In the genomic region with DNA sequence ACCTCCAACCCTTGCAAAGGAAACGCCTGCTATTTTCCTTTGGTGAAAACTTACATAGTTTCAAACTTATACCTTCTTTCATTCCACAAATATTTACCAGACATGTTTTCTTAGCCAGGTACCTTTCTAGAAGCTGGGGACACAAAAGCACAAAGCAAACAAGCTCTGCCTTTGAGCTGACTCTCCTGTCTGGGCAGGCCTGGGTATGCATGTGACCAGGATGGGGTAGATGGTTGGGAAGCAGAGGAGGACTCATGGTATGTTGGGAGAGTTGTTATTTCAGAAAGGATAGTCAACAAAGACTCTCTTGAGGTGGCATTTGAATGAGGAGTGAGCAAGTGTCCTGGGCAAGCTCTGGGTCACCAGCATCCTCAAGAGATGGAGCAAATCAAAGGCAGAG, we compare ENCODE assay signal across 22 mouse cellular contexts. TPM values are rescaled to one million over a fixed set of nuclear protein-coding genes. Genes with fewer than 3 reads are reported as not detected.
DNase-seq lines count a peak whose midpoint lies in the region; ATAC-seq and TF ChIP-seq lines count a peak whose summit lies in the region.
"Had no signal": no experiment of that assay in that cellular context is flagged by ENCODE, and none has a peak within 500 bp of the region (broad histone marks: within the 10 kb centered on the region; RNA-seq: fewer than 3 reads in every experiment).

No protein-coding gene starts in this region.

- DNase-seq in embryonic facial prominence, embryonic 14.5 days (ENCODE audit: low spot score), result peak; percentile 23
- DNase-seq in embryonic facial prominence, embryonic 10.5 days (ENCODE audit: low spot score), result no peak
- DNase-seq in urinary bladder, adult 18-20 months (ENCODE audit: low spot score in 2 of 2), result peak; percentile 37 to 51
- no peak for DNase-seq in urinary bladder, adult 2 months (ENCODE audit: low spot score)
- DNase-seq in cerebellum, adult 2 months, result no peak
- no peak for DNase-seq in right cerebral cortex, postnatal 14 days
- DNase-seq: adrenal gland, adult 8-10 months; adrenal gland, postnatal 25 days; cerebellum, adult 11 months; cerebellum, adult 18-20 months; cerebellum, adult 9-10 months; cerebellum, postnatal 10 days; cerebellum, postnatal 25 days had no signal

- no peaks in the 10 kb centered on the region for H3K9me3 ChIP-seq in embryonic facial prominence, embryonic 14.5 days (ENCODE audit: control insufficient read depth, low read length)
- no peaks in the 10 kb centered on the region for H3K9me3 ChIP-seq in embryonic facial prominence, embryonic 10.5 days
- no peaks in the 10 kb centered on the region for H3K9me3 ChIP-seq in stomach, embryonic 14.5 days (ENCODE audit: control insufficient read depth, low read depth, low read length)
- no peaks in the 10 kb centered on the region for H3K9me3 ChIP-seq in stomach, embryonic 16.5 days (replicated peaks; ENCODE audit: control insufficient read depth, low read length)
- H3K9me3 ChIP-seq: embryonic facial prominence, embryonic 13.5 days; G1E had no signal

- H3K4me3 ChIP-seq in embryonic facial prominence, embryonic 14.5 days (ENCODE audit: low read depth, low read length), result no peak overlapping the region
- no peak overlapping the region for H3K4me3 ChIP-seq in embryonic facial prominence, embryonic 10.5 days
- H3K4me3 ChIP-seq in stomach, embryonic 14.5 days (ENCODE audit: low read depth, low read length), result no peak overlapping the region
- no peak overlapping the region for H3K4me3 ChIP-seq in stomach, embryonic 16.5 days (replicated peaks; ENCODE audit: low read length)
- no peak overlapping the region for H3K4me3 ChIP-seq in cerebellum, adult 2 months (replicated peaks; ENCODE audit: insufficient read depth, low read depth, low read length)
- H3K4me3 ChIP-seq: embryonic facial prominence, embryonic 13.5 days had no signal

- no peak for TF ChIP-seq POLR2A in cerebellum, adult 2 months (IDR thresholded peaks at IDR 0.05; ENCODE audit: borderline replicate concordance, insufficient read depth, low read length)

- H3K36me3 ChIP-seq in embryonic facial prominence, embryonic 14.5 days (ENCODE audit: control insufficient read depth, insufficient read depth, low read length), result no peaks in the 10 kb centered on the region
- no peaks in the 10 kb centered on the region for H3K36me3 ChIP-seq in embryonic facial prominence, embryonic 10.5 days (replicated peaks)
- no peaks in the 10 kb centered on the region for H3K36me3 ChIP-seq in stomach, embryonic 14.5 days (ENCODE audit: control insufficient read depth, insufficient read depth, low read length)
- no peaks in the 10 kb centered on the region for H3K36me3 ChIP-seq in stomach, embryonic 16.5 days (ENCODE audit: control insufficient read depth, insufficient read depth, low read length)
- H3K36me3 ChIP-seq: embryonic facial prominence, embryonic 13.5 days; G1E had no signal

- no peak overlapping the region for H3K9ac ChIP-seq in embryonic facial prominence, embryonic 14.5 days (ENCODE audit: low read depth, low read length)
- no peak overlapping the region for H3K9ac ChIP-seq in stomach, embryonic 14.5 days (replicated peaks; ENCODE audit: low read depth, low read length)
- H3K9ac ChIP-seq in stomach, embryonic 16.5 days (ENCODE audit: low read length), result no peak overlapping the region
- H3K9ac ChIP-seq: embryonic facial prominence, embryonic 13.5 days had no signal

- no peak overlapping the region for H3K27ac ChIP-seq in embryonic facial prominence, embryonic 14.5 days (replicated peaks; ENCODE audit: low read depth, low read length)
- H3K27ac ChIP-seq in embryonic facial prominence, embryonic 10.5 days (replicated peaks), result no peak overlapping the region
- H3K27ac ChIP-seq in stomach, embryonic 14.5 days (ENCODE audit: low read length), result peak overlapping the region; percentile 55
- H3K27ac ChIP-seq in stomach, embryonic 16.5 days (ENCODE audit: low read length), result peak overlapping the region; percentile 40; the same call in 1 of the 2 replicates
- H3K27ac ChIP-seq in cerebellum, adult 2 months (ENCODE audit: insufficient read depth, low read length), result no peak overlapping the region
- H3K27ac ChIP-seq: embryonic facial prominence, embryonic 13.5 days had no signal

- H3K4me2 ChIP-seq in embryonic facial prominence, embryonic 14.5 days (ENCODE audit: low read depth, low read length), result no peak overlapping the region
- no peak overlapping the region for H3K4me2 ChIP-seq in stomach, embryonic 14.5 days (replicated peaks; ENCODE audit: low read depth, low read length)
- H3K4me2 ChIP-seq in stomach, embryonic 16.5 days (ENCODE audit: low read depth, low read length), result no peak overlapping the region
- H3K4me2 ChIP-seq: embryonic facial prominence, embryonic 13.5 days had no signal

- TF ChIP-seq CTCF in cerebellum, adult 2 months (IDR thresholded peaks at IDR 0.05; ENCODE audit: borderline replicate concordance, insufficient read depth, low read depth, low read length), result no peak

- H3K27me3 ChIP-seq in embryonic facial prominence, embryonic 14.5 days (replicated peaks; ENCODE audit: control insufficient read depth, insufficient read depth, low read length), result no peaks in the 10 kb centered on the region
- no peaks in the 10 kb centered on the region for H3K27me3 ChIP-seq in embryonic facial prominence, embryonic 10.5 days (replicated peaks; ENCODE audit: low read depth, poor library complexity, severe bottlenecking)
- H3K27me3 ChIP-seq in stomach, embryonic 14.5 days (ENCODE audit: control insufficient read depth, insufficient read depth, low read length), result no peaks in the 10 kb centered on the region
- no peaks in the 10 kb centered on the region for H3K27me3 ChIP-seq in stomach, embryonic 16.5 days (ENCODE audit: control insufficient read depth, insufficient read depth, low read length)
- no peaks in the 10 kb centered on the region for H3K27me3 ChIP-seq in cerebellum, adult 2 months (ENCODE audit: control insufficient read depth, insufficient read depth, low read length)
- H3K27me3 ChIP-seq: CH12.LX; embryonic facial prominence, embryonic 13.5 days; Patski had no signal

- 63% methylated on average over 1 of the region's 1 CpGs for WGBS in embryonic facial prominence, embryonic 14.5 days
- 72% methylated on average over 1 of the region's 1 CpGs for WGBS in embryonic facial prominence, embryonic 10.5 days
- WGBS in stomach, embryonic 14.5 days, result 46% methylated on average over 1 of the region's 1 CpGs
- 53% methylated on average over 1 of the region's 1 CpGs for whole genome bisulfite sequencing in stomach, embryonic 16.5 days
- 93% methylated on average over 1 of the region's 1 CpGs for WGBS in cerebellum, adult 2 months

- H3K4me1 ChIP-seq in embryonic facial prominence, embryonic 14.5 days (ENCODE audit: control insufficient read depth, insufficient read depth, low read length), result no peaks in the 10 kb centered on the region
- no peaks in the 10 kb centered on the region; the same call in 1 of the 2 replicates for H3K4me1 ChIP-seq in embryonic facial prominence, embryonic 10.5 days
- no peaks in the 10 kb centered on the region for H3K4me1 ChIP-seq in stomach, embryonic 14.5 days (ENCODE audit: control insufficient read depth, insufficient read depth, low read length)
- no peaks in the 10 kb centered on the region for H3K4me1 ChIP-seq in stomach, embryonic 16.5 days (ENCODE audit: control insufficient read depth, insufficient read depth, low read length)
- no peaks in the 10 kb centered on the region for H3K4me1 ChIP-seq in cerebellum, adult 2 months (ENCODE audit: control insufficient read depth, insufficient read depth, low read length)
- H3K4me1 ChIP-seq: embryonic facial prominence, embryonic 13.5 days had no signal

- ATAC-seq in embryonic facial prominence, embryonic 14.5 days (ENCODE audit: low read depth), result no peak
- ATAC-seq in stomach, embryonic 14.5 days (ENCODE audit: insufficient number of reproducible peaks, insufficient read depth, low FRiP score, low read depth), result no peak
- ATAC-seq in stomach, embryonic 16.5 days (ENCODE audit: insufficient read depth, low FRiP score), result no peak
- ATAC-seq: activated CD4-positive, CD25-positive, alpha-beta regulatory T cell, adult 4 months; forebrain, embryonic 14.5 days; forebrain, embryonic 16.5 days; Patski had no signal

RNA-seq across cellular contexts. Expression of a gene that starts 5.8 kb away (rescaled TPM):
- 6.7 and 11.8 TPM in 2 replicates for polyA plus RNA-seq in embryonic facial prominence, embryonic 14.5 days (2014; fragmentation: Nextera tagmentation; extraction: Ambion mirVana)
- polyA plus RNA-seq in embryonic facial prominence, embryonic 10.5 days (2016; fragmentation: Nextera tagmentation; extraction: Ambion mirVana), result 2.8 and 2.9 TPM in 2 replicates
- polyA plus RNA-seq in urinary bladder, adult 2 months (2012; rRNA removed), result 14.9 and 17.4 TPM in 2 replicates
- 12.1 TPM in 2 replicates for polyA plus RNA-seq in stomach, embryonic 14.5 days (2014; fragmentation: Nextera tagmentation; extraction: Ambion mirVana)
- polyA plus RNA-seq in stomach, embryonic 16.5 days (2015; fragmentation: Nextera tagmentation; extraction: Ambion mirVana), result 3.8 and 4.2 TPM in 2 replicates
- polyA plus RNA-seq in cerebellum, adult 2 months (2012; rRNA removed), result 4.6 and 5.1 TPM in 2 replicates

RNA-seq across cellular contexts. Expression of a gene that starts 22.8 kb away (rescaled TPM):
- 267 and 291 TPM in 2 replicates for polyA plus RNA-seq in embryonic facial prominence, embryonic 14.5 days (2014; fragmentation: Nextera tagmentation; extraction: Ambion mirVana)
- 422 and 440 TPM in 2 replicates for polyA plus RNA-seq in embryonic facial prominence, embryonic 10.5 days (2016; fragmentation: Nextera tagmentation; extraction: Ambion mirVana)
- polyA plus RNA-seq in urinary bladder, adult 2 months (2012; rRNA removed), result 96.2 and 112 TPM in 2 replicates
- polyA plus RNA-seq in stomach, embryonic 14.5 days (2014; fragmentation: Nextera tagmentation; extraction: Ambion mirVana), result 288 TPM in 2 replicates
- 226 and 230 TPM in 2 replicates for polyA plus RNA-seq in stomach, embryonic 16.5 days (2015; fragmentation: Nextera tagmentation; extraction: Ambion mirVana)
- 84.0 and 88.5 TPM in 2 replicates for polyA plus RNA-seq in cerebellum, adult 2 months (2012; rRNA removed)

RNA-seq across cellular contexts. Expression of a gene that starts 30.9 kb away (rescaled TPM):
- polyA plus RNA-seq in embryonic facial prominence, embryonic 14.5 days (2014; fragmentation: Nextera tagmentation; extraction: Ambion mirVana), result 374 and 376 TPM in 2 replicates
- 367 and 371 TPM in 2 replicates for polyA plus RNA-seq in embryonic facial prominence, embryonic 10.5 days (2016; fragmentation: Nextera tagmentation; extraction: Ambion mirVana)
- polyA plus RNA-seq in urinary bladder, adult 2 months (2012; rRNA removed), result 68.5 and 79.7 TPM in 2 replicates
- polyA plus RNA-seq in stomach, embryonic 14.5 days (2014; fragmentation: Nextera tagmentation; extraction: Ambion mirVana), result 414 and 444 TPM in 2 replicates
- polyA plus RNA-seq in stomach, embryonic 16.5 days (2015; fragmentation: Nextera tagmentation; extraction: Ambion mirVana), result 324 and 371 TPM in 2 replicates
- 44.4 and 49.1 TPM in 2 replicates for polyA plus RNA-seq in cerebellum, adult 2 months (2012; rRNA removed)

RNA-seq across cellular contexts. Expression of a gene that starts 31.2 kb away (rescaled TPM):
- polyA plus RNA-seq in embryonic facial prominence, embryonic 14.5 days (2014; fragmentation: Nextera tagmentation; extraction: Ambion mirVana), result 13.6 and 15.0 TPM in 2 replicates
- 4.3 and 4.6 TPM in 2 replicates for polyA plus RNA-seq in embryonic facial prominence, embryonic 10.5 days (2016; fragmentation: Nextera tagmentation; extraction: Ambion mirVana)
- 7.6 and 7.9 TPM in 2 replicates for polyA plus RNA-seq in urinary bladder, adult 2 months (2012; rRNA removed)
- polyA plus RNA-seq in stomach, embryonic 14.5 days (2014; fragmentation: Nextera tagmentation; extraction: Ambion mirVana), result 9.2 and 12.6 TPM in 2 replicates
- polyA plus RNA-seq in stomach, embryonic 16.5 days (2015; fragmentation: Nextera tagmentation; extraction: Ambion mirVana), result 14.5 and 17.9 TPM in 2 replicates
- 3.1 and 4.4 TPM in 2 replicates for polyA plus RNA-seq in cerebellum, adult 2 months (2012; rRNA removed)
- polyA plus RNA-seq: G1E had no signal

RNA-seq across cellular contexts. Expression of a gene that starts 41.3 kb away (rescaled TPM):
- polyA plus RNA-seq in embryonic facial prominence, embryonic 14.5 days (2014; fragmentation: Nextera tagmentation; extraction: Ambion mirVana), result 3.5 and 3.8 TPM in 2 replicates
- 2.4 TPM in 2 replicates for polyA plus RNA-seq in embryonic facial prominence, embryonic 10.5 days (2016; fragmentation: Nextera tagmentation; extraction: Ambion mirVana)
- polyA plus RNA-seq in urinary bladder, adult 2 months (2012; rRNA removed), result 20.5 and 27.6 TPM in 2 replicates
- polyA plus RNA-seq in stomach, embryonic 14.5 days (2014; fragmentation: Nextera tagmentation; extraction: Ambion mirVana), result 1.9 and 2.2 TPM in 2 replicates
- 2.4 and 3.2 TPM in 2 replicates for polyA plus RNA-seq in stomach, embryonic 16.5 days (2015; fragmentation: Nextera tagmentation; extraction: Ambion mirVana)
- polyA plus RNA-seq in cerebellum, adult 2 months (2012; rRNA removed), result 73.0 and 78.9 TPM in 2 replicates

Comparison
In these comparisons a context has a peak if more than half of its experiments do, and no peak if none do; other contexts are left out.
1. DNase-seq: peak in embryonic facial prominence, embryonic 14.5 days (single experiment) and urinary bladder, adult 18-20 months (2 of 2); none in embryonic facial prominence, embryonic 10.5 days (single experiment), urinary bladder, adult 2 months (single experiment), cerebellum, adult 2 months (0 of 2) and right cerebral cortex, postnatal 14 days (single experiment).
2. H3K27ac ChIP-seq: peak in stomach, embryonic 14.5 days (single experiment) and stomach, embryonic 16.5 days (single experiment); none in embryonic facial prominence, embryonic 14.5 days (single experiment), embryonic facial prominence, embryonic 10.5 days (single experiment) and cerebellum, adult 2 months (single experiment).